Mouse (Mus musculus): ENCODE measurements at regions not wholly inside any gene's neighbourhood (a gene's known extent, or its start where the extent isn't known, plus 50 kb on each side); places are given as distances from the start of the nearest gene placed in this dataset.

DNA sequence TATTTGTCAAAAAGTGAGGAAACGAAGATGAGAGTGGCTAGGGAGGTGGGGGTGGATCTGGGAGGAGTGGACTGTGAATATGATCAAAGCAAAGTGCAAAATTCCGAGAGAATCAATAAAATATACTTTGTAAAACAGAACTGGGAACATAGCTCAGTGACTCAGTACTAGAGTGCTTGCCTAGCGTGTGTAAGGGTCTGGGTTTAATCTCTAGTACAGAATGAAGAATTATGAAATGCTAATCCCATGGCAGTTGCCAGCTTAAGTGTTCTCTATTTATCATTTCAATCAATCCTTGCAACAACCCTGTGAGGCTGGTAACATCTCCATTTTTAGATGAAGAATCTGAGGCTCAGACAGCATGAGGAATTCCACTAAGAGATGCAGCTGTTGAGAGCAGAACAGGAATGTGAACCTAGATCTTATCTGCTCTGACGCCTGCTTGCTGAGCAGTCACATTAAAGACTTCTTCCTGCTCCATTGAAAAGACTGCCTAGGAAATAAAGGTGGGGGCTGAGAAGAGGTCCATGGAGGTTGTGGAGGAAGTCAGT, 152.5 kb downstream of the Nr2f2 start:
- WGBS = 41% methylated on average over 4 of the region's 4 CpGs
- no peak for ATAC-seq (ENCODE audit: insufficient number of reproducible peaks, low FRiP score, low TSS enrichment, low read depth)
- H3K4me1 ChIP-seq = no peaks in the 10 kb centered on the region
- H3K9me3 ChIP-seq = no peaks in the 10 kb centered on the region
- H3K27me3 ChIP-seq = no peaks in the 10 kb centered on the region
- no peak overlapping the region for H3K27ac ChIP-seq
- no peak overlapping the region for H3K4me3 ChIP-seq
- no peak overlapping the region for H3K9ac ChIP-seq
- no peaks in the 10 kb centered on the region for H3K36me3 ChIP-seq
- no peak overlapping the region for H3K4me2 ChIP-seq

DNA sequence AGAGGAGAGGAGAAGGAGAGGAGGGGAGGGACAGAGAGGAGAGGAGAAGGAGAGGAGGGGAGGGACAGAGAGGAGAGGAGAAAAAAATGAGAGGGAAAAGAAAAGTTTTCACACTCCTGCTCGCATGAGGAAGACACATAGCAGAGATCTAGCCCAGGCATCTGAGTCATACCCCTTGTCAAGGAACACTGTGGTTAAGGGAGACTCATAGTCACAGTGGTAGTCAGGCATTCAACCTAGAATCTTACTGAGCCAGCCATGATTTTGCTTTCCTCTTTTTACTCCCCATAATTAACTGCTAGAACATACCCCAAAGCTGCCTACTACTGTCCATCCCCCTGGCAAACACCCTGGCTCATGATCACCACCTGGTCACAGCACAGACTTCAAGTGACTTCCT, 160.6 kb downstream of the Nr2f2 start:
- H3K4me1 ChIP-seq = no peaks in the 10 kb centered on the region
- ATAC-seq (ENCODE audit: insufficient number of reproducible peaks, low FRiP score, low TSS enrichment, low read depth) = no peak
- H3K27me3 ChIP-seq = no peaks in the 10 kb centered on the region
- H3K9me3 ChIP-seq = no peaks in the 10 kb centered on the region
- no peak overlapping the region for H3K4me2 ChIP-seq
- H3K27ac ChIP-seq = no peak overlapping the region
- H3K9ac ChIP-seq = no peak overlapping the region
- WGBS = 80% methylated on average over 1 of the region's 1 CpGs
- H3K36me3 ChIP-seq = no peaks in the 10 kb centered on the region
- no peak overlapping the region for H3K4me3 ChIP-seq

DNA sequence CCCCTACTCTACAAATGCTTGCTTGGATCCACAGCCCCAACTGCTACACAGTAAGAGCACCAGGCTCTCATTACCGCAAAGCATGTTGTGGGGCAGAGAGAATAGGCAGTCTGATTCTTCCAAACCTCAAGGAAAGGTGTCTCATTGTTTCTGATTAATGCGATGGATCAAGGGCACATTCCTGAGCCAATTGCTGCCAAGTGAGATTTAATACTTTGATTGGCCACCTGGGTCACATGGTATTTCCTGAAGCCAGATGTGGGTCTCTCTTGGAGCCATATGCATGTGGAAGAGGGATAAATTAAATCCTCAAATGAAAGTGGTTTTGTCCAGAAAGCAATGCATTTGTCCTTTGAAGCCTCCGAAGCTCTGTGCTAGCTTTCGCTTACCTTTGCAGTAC, 166.3 kb downstream of the Nr2f2 start:
- H3K36me3 ChIP-seq = no peaks in the 10 kb centered on the region
- no peak for ATAC-seq (ENCODE audit: insufficient number of reproducible peaks, low FRiP score, low TSS enrichment, low read depth)
- H3K9ac ChIP-seq = no peak overlapping the region
- no peak overlapping the region for H3K4me3 ChIP-seq
- no peaks in the 10 kb centered on the region for H3K27me3 ChIP-seq
- WGBS = 69% methylated on average over 4 of the region's 4 CpGs
- H3K4me1 ChIP-seq = no peaks in the 10 kb centered on the region
- no peak overlapping the region for H3K27ac ChIP-seq
- H3K4me2 ChIP-seq = no peak overlapping the region
- H3K9me3 ChIP-seq = no peaks in the 10 kb centered on the region

DNA sequence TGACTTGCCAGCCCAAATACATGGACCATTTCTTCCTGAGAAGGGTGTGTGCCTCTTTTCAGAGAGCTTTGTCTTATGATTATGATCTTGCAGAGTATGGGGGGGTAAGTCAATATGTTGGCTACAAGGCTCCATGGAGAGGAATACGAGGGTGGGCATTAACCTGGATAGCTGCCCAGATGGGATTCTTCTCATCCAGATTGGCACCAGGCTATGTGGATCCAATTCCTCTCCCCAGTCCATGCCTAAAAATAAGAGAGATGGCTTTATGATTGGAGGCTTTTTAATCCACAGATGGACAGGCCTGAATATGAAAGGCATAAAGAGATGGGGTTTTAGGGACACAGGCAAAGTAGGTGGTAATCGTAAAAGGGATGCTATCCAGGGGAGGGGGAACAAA, 187.6 kb downstream of the Nr2f2 start:
- Histone ChIP-seq H3K27ac (no peak overlapping the region), H3K27me3 (peaks cover 5% of the 10 kb centered on the region; the same call in 1 of the 2 replicates), H3K9me3 (no peaks in the 10 kb centered on the region), H3K36me3 (no peaks in the 10 kb centered on the region), H3K4me3 (no peak overlapping the region), H3K4me2 (no peak overlapping the region), H3K4me1 (no peaks in the 10 kb centered on the region), H3K9ac (no peak overlapping the region)
- 81% methylated on average over 2 of the region's 2 CpGs for WGBS
- no peak for ATAC-seq (ENCODE audit: insufficient number of reproducible peaks, low FRiP score, low TSS enrichment, low read depth)

DNA sequence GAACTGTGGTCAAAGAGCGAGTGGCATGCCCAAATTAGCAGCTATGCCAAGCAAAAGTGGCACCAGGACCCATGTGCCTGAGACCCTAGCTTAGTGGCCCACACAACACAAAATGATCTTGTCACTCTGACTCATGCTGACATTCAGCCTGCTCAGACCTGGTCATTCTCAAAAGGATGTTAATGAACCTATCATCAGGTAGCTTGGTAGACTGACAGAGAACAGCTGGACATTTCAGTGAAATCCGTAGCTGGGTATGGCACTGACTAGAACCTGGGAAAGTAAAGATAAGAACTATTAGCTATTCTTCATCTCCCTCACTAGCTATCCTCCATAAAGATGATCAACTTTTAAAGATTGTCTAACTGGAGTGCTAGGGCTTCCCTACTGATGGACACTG, 188.5 kb downstream of the Nr2f2 start:
- Histone ChIP-seq H3K27ac (no peak overlapping the region), H3K4me1 (no peaks in the 10 kb centered on the region), H3K27me3 (peaks cover 5% of the 10 kb centered on the region; the same call in 1 of the 2 replicates), H3K4me2 (no peak overlapping the region), H3K9me3 (no peaks in the 10 kb centered on the region), H3K36me3 (no peaks in the 10 kb centered on the region), H3K4me3 (no peak overlapping the region), H3K9ac (no peak overlapping the region)
- 82% methylated on average over 2 of the region's 2 CpGs for WGBS
- ATAC-seq (ENCODE audit: insufficient number of reproducible peaks, low FRiP score, low TSS enrichment, low read depth) = no peak

DNA sequence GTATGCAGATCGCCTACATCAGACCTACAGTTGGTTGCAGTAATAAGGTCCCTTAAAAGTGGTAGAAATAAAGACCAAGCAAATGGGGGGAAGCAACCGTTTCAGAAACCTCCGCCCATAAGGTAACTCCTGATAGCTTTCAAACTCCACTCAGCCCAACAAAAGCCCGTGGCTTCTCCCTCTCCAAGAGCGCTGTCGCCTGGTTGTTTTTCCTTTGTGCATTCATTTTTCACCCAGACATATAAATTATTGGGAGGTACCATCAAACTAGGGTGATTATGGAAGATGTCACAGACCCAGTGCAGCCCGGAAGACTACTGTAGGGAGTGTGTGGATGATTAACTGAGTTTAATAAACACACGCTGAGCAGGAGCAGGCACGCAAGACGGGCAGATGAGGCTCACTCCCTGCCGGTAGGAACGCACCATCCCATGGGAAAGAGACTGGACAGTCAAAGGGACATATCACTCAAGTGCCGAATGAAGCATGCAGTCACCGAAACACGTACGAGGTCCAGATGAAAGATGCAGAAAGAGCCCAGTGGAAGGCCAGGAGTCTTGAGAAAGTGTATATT, 189.8 kb downstream of the Nr2f2 start:
- H3K27me3 ChIP-seq = peaks cover 5% of the 10 kb centered on the region; the same call in 1 of the 2 replicates

DNA sequence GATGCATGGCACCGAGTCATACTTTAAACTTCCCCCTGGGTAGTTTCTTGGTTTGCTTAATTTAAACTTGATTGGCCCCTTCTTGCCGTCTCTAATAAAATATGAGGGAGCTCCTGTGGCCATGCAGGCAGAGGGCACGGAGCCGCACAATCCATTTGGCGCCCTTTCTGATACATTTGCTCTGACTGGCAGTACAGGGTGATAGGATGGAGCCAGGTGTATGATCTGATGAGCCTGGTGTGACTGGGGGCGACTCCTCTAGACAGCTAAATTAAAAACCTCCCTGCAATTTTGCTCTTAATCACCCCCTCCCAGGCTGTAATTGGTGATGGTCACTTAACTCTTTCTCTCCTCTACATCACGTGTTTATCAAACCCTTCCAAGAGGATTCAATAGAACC, 190.4 kb downstream of the Nr2f2 start:
- H3K27ac ChIP-seq = no peak overlapping the region
- no peak overlapping the region for H3K9ac ChIP-seq
- WGBS = 57% methylated on average over 7 of the region's 7 CpGs
- no peaks in the 10 kb centered on the region for H3K9me3 ChIP-seq
- H3K4me1 ChIP-seq = no peaks in the 10 kb centered on the region
- H3K27me3 ChIP-seq = peaks cover 5% of the 10 kb centered on the region; the same call in 1 of the 2 replicates
- H3K4me2 ChIP-seq = no peak overlapping the region
- no peaks in the 10 kb centered on the region for H3K36me3 ChIP-seq
- H3K4me3 ChIP-seq = no peak overlapping the region
- no peak for ATAC-seq (ENCODE audit: insufficient number of reproducible peaks, low FRiP score, low TSS enrichment, low read depth)

More for the DNA sequence above, 189.8 kb downstream of the Nr2f2 start:
- Histone ChIP-seq H3K9me3 (no peaks in the 10 kb centered on the region), H3K4me1 (no peaks in the 10 kb centered on the region), H3K4me3 (no peak overlapping the region), H3K4me2 (no peak overlapping the region), H3K36me3 (no peaks in the 10 kb centered on the region), H3K9ac (no peak overlapping the region), H3K27ac (no peak overlapping the region)
- WGBS = 80% methylated on average over 16 of the region's 16 CpGs
- no peak for ATAC-seq (ENCODE audit: insufficient number of reproducible peaks, low FRiP score, low TSS enrichment, low read depth)

DNA sequence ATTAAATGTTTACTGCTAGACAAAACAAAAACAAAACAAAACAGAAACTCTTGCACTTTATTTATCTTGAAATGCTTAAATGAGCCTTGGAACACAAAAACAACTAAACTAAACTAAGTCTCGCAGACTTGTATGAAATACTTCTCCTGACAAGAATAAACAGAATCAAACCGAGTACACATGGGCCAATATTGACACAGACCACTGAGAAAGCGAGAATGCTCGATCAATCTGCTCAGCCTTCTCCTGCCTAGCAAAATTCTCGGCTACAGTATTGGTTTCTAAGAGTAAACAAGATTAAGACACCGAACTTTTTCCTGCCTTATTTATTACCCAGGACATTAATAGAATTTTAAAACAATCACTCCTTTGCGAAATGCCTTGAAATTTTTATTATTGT, 194.1 kb downstream of the Nr2f2 start:
- H3K36me3 ChIP-seq = no peaks in the 10 kb centered on the region
- 76% methylated on average over 7 of the region's 7 CpGs for WGBS
- no peaks in the 10 kb centered on the region for H3K27me3 ChIP-seq
- H3K9me3 ChIP-seq = no peaks in the 10 kb centered on the region
- H3K4me1 ChIP-seq = no peaks in the 10 kb centered on the region
- H3K9ac ChIP-seq = no peak overlapping the region
- no peak for ATAC-seq (ENCODE audit: insufficient number of reproducible peaks, low FRiP score, low TSS enrichment, low read depth)
- H3K27ac ChIP-seq = no peak overlapping the region
- H3K4me3 ChIP-seq = no peak overlapping the region
- H3K4me2 ChIP-seq = no peak overlapping the region

DNA sequence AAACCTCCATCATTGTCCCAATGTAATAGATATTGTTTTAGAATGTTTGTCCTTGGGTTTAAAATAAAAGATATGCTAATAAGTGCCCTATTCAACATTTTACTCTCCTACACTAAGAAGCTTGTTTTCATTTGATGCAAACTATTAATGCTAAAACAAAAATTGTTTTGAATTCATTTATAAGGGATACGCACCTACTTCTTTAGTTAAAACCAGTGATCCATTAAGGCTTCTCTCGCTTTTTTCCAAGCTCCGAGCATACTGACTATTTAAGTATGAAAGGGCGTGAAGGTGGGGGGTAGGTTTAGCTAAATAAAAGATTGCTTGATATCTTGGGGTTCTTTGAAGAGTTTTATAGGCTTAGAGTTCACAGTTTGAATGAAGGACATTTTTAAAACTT, 195.1 kb downstream of the Nr2f2 start:
- H3K4me3 ChIP-seq = no peak overlapping the region
- ATAC-seq (ENCODE audit: insufficient number of reproducible peaks, low FRiP score, low TSS enrichment, low read depth) = no peak
- no peaks in the 10 kb centered on the region for H3K27me3 ChIP-seq
- no peak overlapping the region for H3K9ac ChIP-seq
- H3K27ac ChIP-seq = no peak overlapping the region
- H3K36me3 ChIP-seq = no peaks in the 10 kb centered on the region
- H3K4me1 ChIP-seq = no peaks in the 10 kb centered on the region
- H3K9me3 ChIP-seq = no peaks in the 10 kb centered on the region
- H3K4me2 ChIP-seq = no peak overlapping the region
- 84% methylated on average over 4 of the region's 4 CpGs for WGBS

DNA sequence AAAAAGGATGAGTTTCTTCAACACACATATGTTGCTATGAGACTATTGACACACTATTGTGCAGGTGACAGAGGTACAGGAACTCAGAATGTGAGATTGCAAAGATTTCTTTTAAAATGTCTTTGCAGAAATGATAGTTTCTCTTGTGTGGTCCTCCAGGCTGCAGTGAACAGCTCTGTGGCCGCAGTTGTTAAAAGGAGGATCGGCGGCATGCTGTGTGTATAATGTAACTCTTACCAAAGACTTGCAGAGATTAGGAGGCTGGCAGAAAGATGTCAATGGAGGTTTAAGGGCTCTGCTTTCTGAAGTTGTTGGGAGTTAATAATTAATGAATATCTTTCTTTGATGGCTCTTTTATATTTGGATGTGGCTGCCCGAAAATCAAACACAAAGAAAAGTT, 198.5 kb downstream of the Nr2f2 start:
- 55% methylated on average over 4 of the region's 4 CpGs for WGBS
- Histone ChIP-seq H3K9me3 (no peaks in the 10 kb centered on the region), H3K4me3 (no peak overlapping the region), H3K4me1 (no peaks in the 10 kb centered on the region), H3K9ac (no peak overlapping the region), H3K36me3 (no peaks in the 10 kb centered on the region), H3K4me2 (no peak overlapping the region), H3K27me3 (no peaks in the 10 kb centered on the region), H3K27ac (no peak overlapping the region)
- ATAC-seq (ENCODE audit: insufficient number of reproducible peaks, low FRiP score, low TSS enrichment, low read depth) = no peak

DNA sequence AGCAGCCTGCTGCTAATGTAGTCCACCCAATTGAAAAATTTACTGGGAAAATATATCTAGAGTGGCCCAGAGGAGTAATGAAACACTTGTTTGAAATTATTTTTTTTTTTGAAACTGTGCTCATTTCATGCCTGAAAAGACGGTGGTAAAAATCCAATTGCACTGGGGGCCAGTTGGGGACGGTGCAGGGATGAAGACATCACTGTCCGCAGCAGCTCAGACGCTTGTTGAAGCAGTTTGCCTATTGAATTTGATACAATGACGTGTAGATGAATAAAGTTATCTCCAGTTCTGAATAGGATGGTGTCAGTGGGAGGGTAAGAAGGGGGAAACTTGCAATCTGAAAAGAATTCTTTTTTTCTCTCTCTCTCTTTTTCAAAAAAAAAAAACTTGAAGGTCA, 200.5 kb downstream of the Nr2f2 start:
- Histone ChIP-seq H3K4me2 (no peak overlapping the region), H3K9ac (no peak overlapping the region), H3K36me3 (no peaks in the 10 kb centered on the region), H3K27ac (no peak overlapping the region), H3K4me1 (no peaks in the 10 kb centered on the region), H3K4me3 (no peak overlapping the region), H3K27me3 (no peaks in the 10 kb centered on the region), H3K9me3 (no peaks in the 10 kb centered on the region)
- ATAC-seq (ENCODE audit: insufficient number of reproducible peaks, low FRiP score, low TSS enrichment, low read depth) = no peak
- WGBS = 63% methylated on average over 5 of the region's 5 CpGs

DNA sequence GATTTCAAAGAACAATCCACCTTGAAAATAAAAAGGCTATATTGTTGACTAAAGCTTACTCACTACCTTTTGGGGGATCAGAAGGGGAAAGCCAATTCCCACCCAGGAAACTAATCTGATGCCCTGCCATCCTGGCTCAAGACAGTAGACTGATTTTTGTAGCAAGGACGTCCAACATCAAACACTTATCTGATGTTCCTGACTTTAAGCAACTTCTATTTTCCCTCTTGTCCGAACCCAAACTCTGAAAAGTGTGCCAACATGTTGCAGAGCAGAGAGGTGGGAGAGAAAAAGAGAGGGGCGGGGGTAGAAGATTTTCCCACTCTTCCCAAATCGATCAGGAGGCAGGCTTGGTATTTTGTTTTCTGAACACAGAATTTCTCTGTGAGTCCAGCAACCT, 201.0 kb downstream of the Nr2f2 start:
- no peak overlapping the region for H3K4me2 ChIP-seq
- no peaks in the 10 kb centered on the region for H3K27me3 ChIP-seq
- H3K27ac ChIP-seq = no peak overlapping the region
- whole genome bisulfite sequencing = 66% methylated on average over 4 of the region's 4 CpGs
- H3K4me3 ChIP-seq = no peak overlapping the region
- H3K4me1 ChIP-seq = no peaks in the 10 kb centered on the region
- no peaks in the 10 kb centered on the region for H3K36me3 ChIP-seq
- no peak overlapping the region for H3K9ac ChIP-seq
- no peaks in the 10 kb centered on the region for H3K9me3 ChIP-seq
- ATAC-seq (ENCODE audit: insufficient number of reproducible peaks, low FRiP score, low TSS enrichment, low read depth) = no peak

DNA sequence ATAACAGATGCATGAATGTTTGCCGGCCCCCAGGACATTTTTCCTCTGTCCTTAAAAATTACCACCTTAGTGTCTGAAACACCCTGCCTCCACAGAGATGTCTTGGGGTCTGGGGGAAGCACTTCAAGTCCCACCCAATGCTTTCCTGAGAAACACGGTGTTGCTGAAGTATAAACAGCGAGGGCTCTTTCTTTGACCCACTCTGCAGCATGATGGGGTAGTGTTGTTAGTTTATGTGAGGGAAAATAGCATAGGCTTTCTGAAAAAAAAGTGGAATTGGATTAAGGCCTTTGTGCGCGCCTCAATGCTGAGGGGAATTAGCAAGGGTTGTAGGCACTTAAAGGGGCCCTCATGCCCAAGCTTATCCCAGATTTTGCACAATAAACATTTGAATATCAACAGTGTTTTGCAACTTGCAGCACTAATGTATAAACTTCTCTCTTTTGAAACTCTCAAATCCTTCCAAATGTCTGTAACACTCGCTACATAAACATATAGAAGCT, 201.8 kb downstream of the Nr2f2 start:
- no peaks in the 10 kb centered on the region for H3K4me1 ChIP-seq
- no peaks in the 10 kb centered on the region for H3K36me3 ChIP-seq
- no peaks in the 10 kb centered on the region for H3K9me3 ChIP-seq
- H3K27me3 ChIP-seq = no peaks in the 10 kb centered on the region
- no peak overlapping the region for H3K4me2 ChIP-seq
- H3K4me3 ChIP-seq = no peak overlapping the region
- 65% methylated on average over 6 of the region's 6 CpGs for WGBS
- no peak overlapping the region for H3K9ac ChIP-seq
- no peak overlapping the region for H3K27ac ChIP-seq
- no peak for ATAC-seq (ENCODE audit: insufficient number of reproducible peaks, low FRiP score, low TSS enrichment, low read depth)

Data from limb, embryonic 15.5 days (tissue).